ENCODE assay signal across 14 mouse cellular contexts in genomic region chr19:31337163-31337862, GRCm38 (mm10).
DNase-seq lines count a peak whose midpoint lies in the region; ATAC-seq and TF ChIP-seq lines count a peak whose summit lies in the region.
"Had no signal": no experiment of that assay in that cellular context is flagged by ENCODE, and none has a peak within 500 bp of the region (broad histone marks: within the 10 kb centered on the region; RNA-seq: fewer than 3 reads in every experiment).

No protein-coding gene starts in this region.

- no peak overlapping the region for H3K9ac ChIP-seq in forebrain, postnatal 0 days
- H3K9ac ChIP-seq: midbrain, embryonic 15.5 days had no signal

- peak; percentile 52 to 70 for ATAC-seq in hematopoietic stem cell, adult 5-6 weeks (replicated peaks in 1 of 2; ENCODE audit: insufficient read depth in 1 of 2, low FRiP score in 2 of 2, low TSS enrichment in 1 of 2, low read depth in 1 of 2, poor library complexity in 2 of 2, severe bottlenecking in 2 of 2)
- ATAC-seq in forebrain, postnatal 0 days, result no peak
- ATAC-seq: midbrain, embryonic 15.5 days had no signal

- peak overlapping the region; percentile 86 for H3K4me3 ChIP-seq in megakaryocyte, embryonic 14.5 days (replicated peaks)
- no peak overlapping the region for H3K4me3 ChIP-seq in thymus, adult 2 months (ENCODE audit: control insufficient read depth, insufficient read depth, low read length)
- H3K4me3 ChIP-seq in forebrain, postnatal 0 days (ENCODE audit: low read depth, low read length), result no peak overlapping the region
- H3K4me3 ChIP-seq: heart, embryonic 10.5 days; layer of hippocampus, adult 2 months; limb, embryonic 10.5 days; midbrain, embryonic 15.5 days had no signal

- DNase-seq in CD4-positive, CD25-positive, alpha-beta regulatory T cell, adult 2 months (ENCODE audit: low read depth, low spot score), result peak; percentile 65
- peak; percentile 47 for DNase-seq in thymus, adult 2 months
- no peak for DNase-seq in kidney, postnatal 25 days
- no peak for DNase-seq in layer of hippocampus, adult 18-20 months (ENCODE audit: low spot score in 2 of 2)
- no peak for DNase-seq in cerebellum, adult 9-11 months
- DNase-seq in forebrain, postnatal 0 days, result no peak
- DNase-seq: embryo, embryonic 11 days; kidney, adult 18-20 months had no signal

- no peak for TF ChIP-seq CTCF in thymus, adult 2 months (IDR thresholded peaks at IDR 0.05; ENCODE audit: borderline replicate concordance, control insufficient read depth, extremely low read depth, insufficient read depth, low read length, poor library complexity)
- TF ChIP-seq CTCF in forebrain, postnatal 0 days (IDR thresholded peaks at IDR 0.05; ENCODE audit: low read depth), result no peak

- no peak for TF ChIP-seq POLR2A in thymus, adult 2 months (IDR thresholded peaks at IDR 0.05; ENCODE audit: control insufficient read depth, extremely low read depth, insufficient read depth, low read length, poor library complexity)

- no peak overlapping the region for H3K4me2 ChIP-seq in forebrain, postnatal 0 days (ENCODE audit: low read depth)
- H3K4me2 ChIP-seq: midbrain, embryonic 15.5 days had no signal

- 4% methylated on average over 9 of the region's 9 CpGs for WGBS in thymus, adult 2 months
- WGBS in forebrain, postnatal 0 days, result 88% methylated on average over 9 of the region's 9 CpGs

- H3K4me1 ChIP-seq in megakaryocyte, embryonic 14.5 days, result peaks cover 56% of the 10 kb centered on the region
- H3K4me1 ChIP-seq in thymus, adult 2 months (replicated peaks; ENCODE audit: control insufficient read depth, insufficient read depth, low read length), result peaks cover 4% of the 10 kb centered on the region
- no peaks in the 10 kb centered on the region for H3K4me1 ChIP-seq in forebrain, postnatal 0 days (ENCODE audit: insufficient read depth)
- H3K4me1 ChIP-seq: heart, embryonic 10.5 days; midbrain, embryonic 15.5 days had no signal

- H3K9me3 ChIP-seq in megakaryocyte, embryonic 14.5 days, result no peaks in the 10 kb centered on the region
- H3K9me3 ChIP-seq in forebrain, postnatal 0 days (ENCODE audit: low read length), result no peaks in the 10 kb centered on the region
- H3K9me3 ChIP-seq: heart, embryonic 10.5 days; limb, embryonic 10.5 days; midbrain, embryonic 15.5 days had no signal

- H3K27me3 ChIP-seq in megakaryocyte, embryonic 14.5 days (replicated peaks), result no peaks in the 10 kb centered on the region
- no peaks in the 10 kb centered on the region for H3K27me3 ChIP-seq in thymus, adult 2 months (ENCODE audit: control insufficient read depth, insufficient read depth, low read length)
- no peaks in the 10 kb centered on the region for H3K27me3 ChIP-seq in forebrain, postnatal 0 days (ENCODE audit: insufficient read depth, low read length)
- H3K27me3 ChIP-seq: midbrain, embryonic 15.5 days had no signal

- H3K27ac ChIP-seq in thymus, adult 2 months (ENCODE audit: control insufficient read depth, insufficient read depth, low read length), result peak overlapping the region; percentile 94
- H3K27ac ChIP-seq in forebrain, postnatal 0 days (ENCODE audit: low read depth, low read length), result no peak overlapping the region
- H3K27ac ChIP-seq: heart, embryonic 10.5 days; layer of hippocampus, adult 2 months; limb, embryonic 10.5 days; midbrain, embryonic 15.5 days had no signal

- no peaks in the 10 kb centered on the region for H3K36me3 ChIP-seq in megakaryocyte, embryonic 14.5 days (replicated peaks; ENCODE audit: low read length)
- H3K36me3 ChIP-seq in thymus, adult 2 months (ENCODE audit: control insufficient read depth, insufficient read depth, low read length), result no peaks in the 10 kb centered on the region
- H3K36me3 ChIP-seq in forebrain, postnatal 0 days (ENCODE audit: insufficient read depth), result no peaks in the 10 kb centered on the region
- H3K36me3 ChIP-seq: heart, embryonic 10.5 days; limb, embryonic 10.5 days; midbrain, embryonic 15.5 days had no signal

Comparison
In these comparisons a context has a peak if more than half of its experiments do, and no peak if none do; other contexts are left out.
1. DNase-seq: peak in CD4-positive, CD25-positive, alpha-beta regulatory T cell, adult 2 months (single experiment) and thymus, adult 2 months (single experiment); none in kidney, postnatal 25 days (0 of 2), layer of hippocampus, adult 18-20 months (0 of 2), cerebellum, adult 9-11 months (single experiment) and forebrain, postnatal 0 days (single experiment).